Mouse (Mus musculus) heart, postnatal 0 days (tissue): ENCODE data around the gene Rnf7. TPM values are rescaled to one million over a fixed set of nuclear protein-coding genes. Genes with fewer than 3 reads are reported as not detected.
"Not testable (repeated sequence)": the region's sequence is repeated elsewhere in the genome, so short reads cannot be mapped to it uniquely, and the experiment has no call there.

Source experiments
- ATAC-seq: fragments of 200-750 bp; cut with Nextera tagmentation; 2 replicates; pipeline ENCODE4 v1.8.0; 2017; ENCODE audit warnings: low read depth, moderate number of reproducible peaks, moderate library complexity; ENCODE audit not compliant: insufficient read depth
- DNase-seq: peaks from one replicate; pipeline ENCODE4 v3.0.0-alpha.2; 2016; ENCODE audit warnings: low spot score
- H3K27ac ChIP-seq: fragments of 300-500 bp; sonication (generic); 2 replicates; pipeline ENCODE4 v1.5.1; 2014; ENCODE audit warnings: low read depth, mild to moderate bottlenecking
- H3K27me3 ChIP-seq: fragments of 300-500 bp; sonication (generic); 2 replicates; pipeline ENCODE4 v1.6.1; 2014; ENCODE audit warnings: low read length, mixed read lengths; ENCODE audit not compliant: control insufficient read depth, insufficient read depth
- H3K36me3 ChIP-seq: fragments of 300-500 bp; sonication (generic); replicated peaks from 2 replicates; pipeline ENCODE4 v1.6.1; 2014; ENCODE audit warnings: low read length, mixed read lengths; ENCODE audit not compliant: control insufficient read depth, insufficient read depth
- H3K4me1 ChIP-seq: fragments of 300-500 bp; sonication (generic); 2 replicates; pipeline ENCODE4 v1.6.1; 2014; ENCODE audit warnings: antibody characterized with exemption; ENCODE audit not compliant: control insufficient read depth, insufficient read depth
- H3K4me2 ChIP-seq: fragments of 300-500 bp; sonication (generic); 2 replicates; pipeline ENCODE4 v1.6.1; 2014; ENCODE audit warnings: low read depth, mild to moderate bottlenecking, low read length, moderate library complexity
- H3K4me3 ChIP-seq: fragments of 300-500 bp; sonication (generic); 2 replicates; pipeline ENCODE4 v1.5.1; 2014; ENCODE audit warnings: low read depth, low read length
- H3K9ac ChIP-seq: fragments of 300-500 bp; sonication (generic); replicated peaks from 2 replicates; pipeline ENCODE4 v1.6.1; 2014; ENCODE audit warnings: low read depth, low read length, mixed read lengths
- H3K9me3 ChIP-seq: fragments of 300-500 bp; sonication (generic); replicated peaks from 2 replicates; pipeline ENCODE4 v1.6.1; 2016; ENCODE audit warnings: low read length; ENCODE audit not compliant: control insufficient read depth
- CTCF ChIP-seq: IDR thresholded peaks from 2 replicates; pipeline ENCODE4 v1.5.1; 2016; ENCODE audit warnings: antibody characterized with exemption, control low read depth, low read depth
- EP300 ChIP-seq: IDR thresholded peaks from 2 replicates; pipeline ENCODE4 v1.6.1; 2016; ENCODE audit warnings: antibody characterized with exemption, low read depth
- WGBS: fragments of 180-500 bp; shearing (Covaris S2); extraction: QIAGEN DNeasy Blood & Tissue Kit; methylation state at CpG from one replicate; pipeline ENCODE4 v1.1.7; 2014; 5-methylcytosine and 5-hydroxymethylcytosine counted together
- polyA plus RNA-seq: library from polyadenylated mRNA; unstranded; fragments of >200 nt; fragmentation: Nextera tagmentation; extraction: Ambion mirVana; gene quantifications from 2 replicates; pipeline ENCODE4 v1.2.1, GENCODE M21; 2015
- total RNA-seq: library from RNA; depleted of rRNA; stranded (reverse); fragments of >200 nt; gene quantifications from 2 replicates; pipeline ENCODE4 v1.2.3, GENCODE M21; 2014; ENCODE audit warnings: low replicate concordance; rRNA removed

Rnf7 gene
- total RNA-seq (501 and 762 TPM in 2 replicates), polyA plus RNA-seq (196 and 199 TPM in 2 replicates)

DNA sequence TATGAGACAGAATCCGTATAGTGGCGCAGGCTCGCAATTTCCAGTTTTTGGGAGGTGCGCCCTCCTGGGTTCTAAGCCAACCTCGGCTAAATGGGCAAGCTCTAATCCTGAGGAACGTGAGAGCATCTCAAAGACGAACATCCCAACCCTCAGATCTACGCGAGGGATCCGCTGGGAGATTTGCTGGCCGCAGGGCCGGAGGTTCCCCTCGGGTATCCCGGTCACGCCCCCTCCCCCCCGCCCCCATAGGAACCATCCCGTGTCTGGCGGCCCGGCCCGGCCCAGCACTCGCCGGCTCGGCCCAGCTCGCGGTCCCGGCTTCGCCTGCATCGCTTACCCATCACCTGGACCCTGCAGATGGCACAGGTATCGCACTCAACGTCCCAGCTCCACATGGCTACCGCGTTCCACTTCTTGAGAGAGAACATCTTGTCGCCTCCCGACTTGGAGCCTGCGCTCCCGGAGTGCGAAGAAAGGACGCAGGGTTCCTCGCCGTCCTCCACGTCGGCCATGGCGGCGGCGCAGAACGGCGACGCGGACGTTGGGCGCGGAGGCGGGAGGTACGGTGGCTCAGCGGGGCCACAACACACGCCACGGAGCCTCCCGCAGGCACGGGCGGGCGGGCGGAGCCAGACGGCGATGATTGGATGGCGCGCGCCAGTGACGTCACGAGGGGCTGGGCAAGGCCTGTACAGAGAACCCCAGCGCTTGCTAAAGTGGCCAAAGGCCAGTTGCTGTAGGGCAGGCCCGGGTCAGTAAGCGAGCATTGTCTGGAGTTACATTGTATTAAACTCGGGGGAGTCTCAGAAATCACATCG is at the start of gene Rnf7:
Gene Rnf7, minus strand, starts transcription at position 605 of the 818 bp plus-strand sequence.
- WGBS, result under 1% methylated on average over 72 of the region's 74 CpGs
- Histone ChIP-seq H3K9ac (peak within 1 kb of the TSS; percentile 87), H3K4me2 (peak within 1 kb of the TSS; percentile 94), H3K4me1 (peaks cover 11% of the 10 kb centered on the region), H3K27me3 (no peaks in the 10 kb centered on the region), H3K36me3 (no peaks in the 10 kb centered on the region; the same call in 1 of the 2 replicates), H3K4me3 (peak within 1 kb of the TSS; percentile 88), H3K9me3 (no peaks in the 10 kb centered on the region), H3K27ac (peak within 1 kb of the TSS; percentile 85)
- peak; percentile 99 for ATAC-seq
- TF ChIP-seq CTCF (no peak; the same call in 1 of the 2 replicates), EP300 (peak; percentile 82; the same call in 1 of the 2 replicates)
- DNase-seq, result peak; percentile 94

DNA sequence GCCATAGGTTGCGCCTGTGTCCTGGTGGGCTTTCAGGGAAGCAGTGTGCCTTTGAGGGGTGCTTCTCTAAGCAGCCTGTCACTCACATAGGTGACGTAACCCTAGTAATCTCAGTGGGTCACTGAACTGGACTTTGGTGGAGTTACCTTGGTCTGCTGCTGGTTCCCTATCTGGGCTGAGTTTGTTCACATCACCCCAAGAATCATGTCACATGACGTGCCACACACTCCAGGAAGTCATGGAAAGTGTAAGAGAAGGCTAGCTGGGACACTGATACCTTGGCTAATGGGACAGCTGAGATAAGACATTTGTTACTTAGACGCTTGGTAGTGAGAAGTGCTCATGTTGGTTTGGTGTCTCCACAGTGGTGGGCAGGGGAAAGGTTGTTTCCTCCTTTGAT is 47.5 kb upstream of the Rnf7 start:
- 78% methylated on average over 4 of the region's 4 CpGs for WGBS

DNA sequence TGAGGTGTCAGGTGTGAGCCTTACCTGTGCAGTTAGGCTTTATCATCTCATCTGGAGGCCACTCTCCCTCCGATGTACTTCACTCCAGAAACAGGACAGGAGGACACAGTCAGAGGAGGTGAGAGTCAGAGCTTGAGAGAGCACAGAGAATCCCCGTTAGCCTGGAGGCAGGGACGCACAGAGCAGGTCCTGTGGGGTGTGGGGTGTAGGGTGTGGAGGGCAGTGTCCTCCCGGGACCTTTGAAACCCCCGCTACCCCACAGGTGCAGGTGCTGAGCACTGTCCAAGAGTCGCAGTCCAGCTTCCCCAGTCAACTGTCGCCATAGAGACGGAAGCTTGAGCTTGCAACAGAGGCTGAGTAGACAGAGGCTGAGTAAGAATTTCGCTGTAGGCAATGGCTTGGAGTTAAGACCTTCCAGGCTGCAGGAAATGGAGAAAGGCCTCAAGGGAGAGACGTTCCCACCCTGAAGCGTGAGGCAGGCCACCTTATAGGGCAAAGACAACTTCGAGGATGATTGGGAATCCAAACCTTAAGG is 46.6 kb upstream of the Rnf7 start, which contains the start of gene Gm28729:
Gene Gm28729, minus strand, starts transcription at position 293 of the 535 bp plus-strand sequence.
- TF ChIP-seq CTCF, result no peak
- TF ChIP-seq EP300, result no peak
- DNase-seq (no peak), ATAC-seq (no peak)
- Histone ChIP-seq H3K27me3 (no peaks in the 10 kb centered on the region), H3K4me2 (no peak within 1 kb of the TSS), H3K9ac (no peak within 1 kb of the TSS), H3K4me1 (no peaks in the 10 kb centered on the region), H3K4me3 (no peak within 1 kb of the TSS), H3K9me3 (no peaks in the 10 kb centered on the region), H3K36me3 (no peaks in the 10 kb centered on the region), H3K27ac (no peak within 1 kb of the TSS)
- WGBS, result 48% methylated on average over 12 of the region's 12 CpGs

More for the DNA sequence above, 47.5 kb upstream of the Rnf7 start:
- no peak for TF ChIP-seq EP300
- no peak for TF ChIP-seq CTCF
- no peak overlapping the region for H3K4me3 ChIP-seq
- no peak overlapping the region for H3K27ac ChIP-seq
- DNase-seq (no peak), ATAC-seq (no peak)
- H3K9ac ChIP-seq, result no peak overlapping the region
- no peaks in the 10 kb centered on the region for H3K27me3 ChIP-seq
- no peak overlapping the region for H3K4me2 ChIP-seq
- H3K9me3 ChIP-seq, result no peaks in the 10 kb centered on the region
- H3K4me1 ChIP-seq, result 0 out of 2 replicates have a peak, but pooled peaks cover 3% of the 10 kb centered on the region
- H3K36me3 ChIP-seq, result no peaks in the 10 kb centered on the region

DNA sequence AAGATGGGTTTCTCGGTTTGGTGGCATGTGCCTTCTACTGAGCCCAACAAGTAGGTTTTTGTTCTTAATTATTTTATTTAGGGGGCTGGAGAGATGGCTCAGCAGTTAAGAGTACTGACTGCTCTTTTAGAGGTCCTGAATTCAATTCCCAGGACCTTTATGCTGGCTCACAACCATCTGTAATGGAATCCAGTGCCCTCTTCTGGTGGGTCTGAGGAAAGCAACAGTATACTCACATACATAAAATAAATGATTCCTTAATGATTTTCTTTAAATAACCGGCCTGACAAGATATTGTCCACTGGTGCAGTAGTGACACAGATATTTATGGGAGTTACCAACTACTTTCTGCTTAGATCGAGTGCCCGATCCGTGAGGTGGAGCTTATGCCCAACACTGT is 44.7 kb upstream of the Rnf7 start:
- H3K9ac ChIP-seq, result no peak overlapping the region
- no peak for ATAC-seq
- H3K36me3 ChIP-seq, result no peaks in the 10 kb centered on the region
- no peaks in the 10 kb centered on the region for H3K4me1 ChIP-seq
- H3K4me2 ChIP-seq, result no peak overlapping the region
- no peaks in the 10 kb centered on the region for H3K27me3 ChIP-seq
- H3K27ac ChIP-seq, result no peak overlapping the region
- H3K9me3 ChIP-seq, result no peaks in the 10 kb centered on the region
- WGBS, result 80% methylated on average over 5 of the region's 5 CpGs
- DNase-seq, result no peak
- TF ChIP-seq CTCF, result no peak
- TF ChIP-seq EP300, result no peak
- no peak overlapping the region for H3K4me3 ChIP-seq

DNA sequence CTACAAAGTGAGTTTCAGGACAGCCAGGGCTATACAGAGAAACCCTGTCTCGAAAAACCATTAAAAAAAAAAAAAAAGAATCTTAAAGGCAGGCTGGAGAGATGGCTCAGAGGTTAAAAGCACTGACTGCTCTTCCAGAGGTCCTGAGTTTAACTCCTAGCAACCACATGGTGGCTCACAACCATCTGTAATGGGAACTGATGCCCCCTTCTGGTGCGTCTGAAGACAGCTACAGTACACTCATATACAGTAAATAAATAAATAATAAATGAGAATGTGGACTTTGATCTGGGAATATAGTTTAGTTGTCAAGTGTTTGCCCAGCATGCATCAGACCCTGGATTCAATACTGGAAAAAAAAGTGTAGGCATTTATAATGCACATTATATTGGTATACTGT is 43.1 kb upstream of the Rnf7 start:
- ATAC-seq, H3K4me1 ChIP-seq, H3K4me2 ChIP-seq, H3K27me3 ChIP-seq, H3K4me3 ChIP-seq, DNase-seq, H3K9me3 ChIP-seq, H3K27ac ChIP-seq, H3K9ac ChIP-seq, H3K36me3 ChIP-seq: not testable (repeated sequence)
- 77% methylated on average over 2 of the region's 2 CpGs for WGBS
